In genomic region chr9:108853635-108854240, GRCm38 (mm10) we compare ENCODE assay signal across 8 mouse cellular contexts. TPM values are rescaled to one million over a fixed set of nuclear protein-coding genes. Genes with fewer than 3 reads are reported as not detected.
DNase-seq lines count a peak whose midpoint lies in the region; ATAC-seq and TF ChIP-seq lines count a peak whose summit lies in the region.

No protein-coding gene starts in this region.

- TF ChIP-seq EP300 in heart, adult 2 months (IDR thresholded peaks at IDR 0.05; ENCODE audit: insufficient read depth, low read depth, low read length) = peak; percentile 76

- no peaks in the 10 kb centered on the region for H3K79me2 ChIP-seq in heart, adult 2 months (replicated peaks; ENCODE audit: control insufficient read depth, insufficient read depth, low read length)

- H3K9ac ChIP-seq in embryonic facial prominence, embryonic 15.5 days = peak overlapping the region; percentile 67
- H3K9ac ChIP-seq in heart, adult 2 months (ENCODE audit: low read depth, low read length) = peak overlapping the region; percentile 76
- H3K9ac ChIP-seq in limb, embryonic 14.5 days (ENCODE audit: low read depth, low read length, severe bottlenecking) = peak overlapping the region; percentile 63
- peak overlapping the region; percentile 67 for H3K9ac ChIP-seq in midbrain, embryonic 16.5 days (ENCODE audit: low read depth, low read length)

- intact Hi-C loops in heart, adult 2 months (cut with DNase I) = no loop called here

- TF ChIP-seq POLR2A in bone marrow macrophage, adult 2 months (IDR thresholded peaks at IDR 0.05; ENCODE audit: borderline replicate concordance, low read depth, low read length) = no peak
- TF ChIP-seq POLR2A in heart, adult 2 months (IDR thresholded peaks at IDR 0.05; ENCODE audit: insufficient read depth, low read depth, low read length) = no peak; the same call in 1 of the 2 replicates
- no peak for TF ChIP-seq POLR2A in kidney, adult 2 months (IDR thresholded peaks at IDR 0.05; ENCODE audit: low read depth, low read length)
- peak; percentile 23; the same call in 1 of the 2 replicates for TF ChIP-seq POLR2A in limb, embryonic 14.5 days (IDR thresholded peaks at IDR 0.05; ENCODE audit: borderline replicate concordance, extremely low read depth, insufficient read depth, insufficient read length)

- ATAC-seq in embryonic facial prominence, embryonic 15.5 days (ENCODE audit: insufficient number of reproducible peaks, low FRiP score, low TSS enrichment, low read depth) = peak; percentile 89
- ATAC-seq in limb, embryonic 14.5 days (ENCODE audit: low FRiP score, low read depth) = peak; percentile 95
- peak; percentile 89 for ATAC-seq in midbrain, embryonic 16.5 days

- WGBS in embryonic facial prominence, embryonic 15.5 days = 2% methylated on average over 25 of the region's 25 CpGs
- WGBS in heart, adult 2 months = 3% methylated on average over 25 of the region's 25 CpGs
- 2% methylated on average over 25 of the region's 25 CpGs for WGBS in kidney, adult 2 months
- WGBS in limb, embryonic 14.5 days = 2% methylated on average over 25 of the region's 25 CpGs
- 2% methylated on average over 25 of the region's 25 CpGs for WGBS in midbrain, embryonic 16.5 days

- no peaks in the 10 kb centered on the region for H3K27me3 ChIP-seq in embryonic facial prominence, embryonic 15.5 days
- H3K27me3 ChIP-seq in heart, adult 2 months (ENCODE audit: control insufficient read depth, insufficient read depth, low read length) = no peaks in the 10 kb centered on the region
- H3K27me3 ChIP-seq in kidney, adult 2 months (replicated peaks; ENCODE audit: control insufficient read depth, insufficient read depth, low read length) = no peaks in the 10 kb centered on the region
- no peaks in the 10 kb centered on the region for H3K27me3 ChIP-seq in limb, embryonic 14.5 days (ENCODE audit: control insufficient read depth, insufficient read depth, low read length)
- no peaks in the 10 kb centered on the region for H3K27me3 ChIP-seq in midbrain, embryonic 16.5 days (ENCODE audit: control insufficient read depth, insufficient read depth, low read depth, low read length)
- no peaks in the 10 kb centered on the region for H3K27me3 ChIP-seq in splenic B cell, adult 2 months (ENCODE audit: control insufficient read depth, insufficient read depth, low read length, poor library complexity, severe bottlenecking)

- H3K36me3 ChIP-seq in embryonic facial prominence, embryonic 15.5 days = peaks cover 11% of the 10 kb centered on the region; the same call in 1 of the 2 replicates
- no peaks in the 10 kb centered on the region for H3K36me3 ChIP-seq in heart, adult 2 months (ENCODE audit: control insufficient read depth, insufficient read depth, low read length)
- H3K36me3 ChIP-seq in kidney, adult 2 months (ENCODE audit: control insufficient read depth, insufficient read depth, low read length) = no peaks in the 10 kb centered on the region
- peaks cover 24% of the 10 kb centered on the region for H3K36me3 ChIP-seq in limb, embryonic 14.5 days (ENCODE audit: control insufficient read depth, insufficient read depth, low read length)
- peaks cover 13% of the 10 kb centered on the region for H3K36me3 ChIP-seq in midbrain, embryonic 16.5 days (ENCODE audit: control insufficient read depth, insufficient read depth, low read length)
- no peaks in the 10 kb centered on the region for H3K36me3 ChIP-seq in splenic B cell, adult 2 months (ENCODE audit: control insufficient read depth, insufficient read depth, low read length, poor library complexity, severe bottlenecking)

- peak overlapping the region; percentile 76 for H3K4me2 ChIP-seq in embryonic facial prominence, embryonic 15.5 days (replicated peaks)
- peak overlapping the region; percentile 51 for H3K4me2 ChIP-seq in limb, embryonic 14.5 days (replicated peaks; ENCODE audit: low read depth, low read length, severe bottlenecking)
- peak overlapping the region; percentile 84 for H3K4me2 ChIP-seq in midbrain, embryonic 16.5 days (ENCODE audit: low read length)

- TF ChIP-seq CTCF in bone marrow macrophage, adult 2 months (IDR thresholded peaks at IDR 0.05; ENCODE audit: low read depth, low read length) = no peak
- peak; percentile 89 for TF ChIP-seq CTCF in heart, adult 2 months (IDR thresholded peaks at IDR 0.05)
- peak; percentile 65 for TF ChIP-seq CTCF in kidney, adult 2 months (conservative IDR thresholded peaks at IDR 0.05; ENCODE audit: insufficient read depth, insufficient read length, low read depth, low read length)

- DNase-seq in CD4-positive helper T cell, adult 2 months (ENCODE audit: low read depth, low spot score) = peak; percentile 94
- peak; percentile 91 to 96 for DNase-seq in heart, adult 2 months
- DNase-seq in kidney, adult 2 months = peak; percentile 98
- peak; percentile 95 for DNase-seq in limb, embryonic 14.5 days (ENCODE audit: low spot score)
- DNase-seq in splenic B cell, adult 2 months (ENCODE audit: low read depth, low spot score) = peak; percentile 96

- H3K9me3 ChIP-seq in embryonic facial prominence, embryonic 15.5 days (replicated peaks) = no peaks in the 10 kb centered on the region
- no peaks in the 10 kb centered on the region for H3K9me3 ChIP-seq in limb, embryonic 14.5 days (ENCODE audit: control insufficient read depth, low read length)
- H3K9me3 ChIP-seq in midbrain, embryonic 16.5 days (replicated peaks; ENCODE audit: control insufficient read depth, low read length, poor library complexity, severe bottlenecking) = no peaks in the 10 kb centered on the region

- H3K4me3 ChIP-seq in bone marrow macrophage, adult 2 months (ENCODE audit: insufficient read depth, low read length) = peak overlapping the region; percentile 64
- H3K4me3 ChIP-seq in embryonic facial prominence, embryonic 15.5 days (replicated peaks) = peak overlapping the region; percentile 75
- H3K4me3 ChIP-seq in heart, adult 2 months = peak overlapping the region; percentile 70
- peak overlapping the region; percentile 65 for H3K4me3 ChIP-seq in kidney, adult 2 months (ENCODE audit: insufficient read depth, low read depth, low read length)
- H3K4me3 ChIP-seq in limb, embryonic 14.5 days (replicated peaks; ENCODE audit: low read length) = peak overlapping the region; percentile 58
- peak overlapping the region; percentile 71 for H3K4me3 ChIP-seq in midbrain, embryonic 16.5 days (ENCODE audit: low read depth, low read length)

- peaks cover 22% of the 10 kb centered on the region for H3K4me1 ChIP-seq in bone marrow macrophage, adult 2 months (ENCODE audit: control insufficient read depth, insufficient read depth, low read length)
- H3K4me1 ChIP-seq in embryonic facial prominence, embryonic 15.5 days = peaks cover 27% of the 10 kb centered on the region
- H3K4me1 ChIP-seq in heart, adult 2 months (ENCODE audit: control insufficient read depth, insufficient read depth, low read length) = peaks cover 4% of the 10 kb centered on the region; the same call in 1 of the 2 replicates
- H3K4me1 ChIP-seq in kidney, adult 2 months (ENCODE audit: control insufficient read depth, insufficient read depth, low read length) = peaks cover 4% of the 10 kb centered on the region
- H3K4me1 ChIP-seq in limb, embryonic 14.5 days (ENCODE audit: control insufficient read depth, insufficient read depth, low read length) = peaks cover 3% of the 10 kb centered on the region; the same call in 1 of the 2 replicates
- H3K4me1 ChIP-seq in midbrain, embryonic 16.5 days (ENCODE audit: control insufficient read depth, insufficient read depth, low read length) = peaks cover 10% of the 10 kb centered on the region; the same call in 1 of the 2 replicates

- peak overlapping the region; percentile 97 for H3K27ac ChIP-seq in bone marrow macrophage, adult 2 months (ENCODE audit: insufficient read depth, low read depth, low read length)
- H3K27ac ChIP-seq in embryonic facial prominence, embryonic 15.5 days (replicated peaks) = peak overlapping the region; percentile 91
- H3K27ac ChIP-seq in heart, adult 2 months = peak overlapping the region; percentile 92
- peak overlapping the region; percentile 32; the same call in 1 of the 2 replicates for H3K27ac ChIP-seq in kidney, adult 2 months (ENCODE audit: insufficient read depth, low read depth, low read length)
- peak overlapping the region; percentile 69 for H3K27ac ChIP-seq in limb, embryonic 14.5 days (replicated peaks; ENCODE audit: low read depth, low read length)
- peak overlapping the region; percentile 78 for H3K27ac ChIP-seq in midbrain, embryonic 16.5 days (ENCODE audit: low read length)

RNA-seq across cellular contexts. Expression of gene Slc26a6, which starts 0.7 kb away (rescaled TPM):
- polyA plus RNA-seq in bone marrow macrophage, adult 2 months (2012; ENCODE audit: insufficient read depth, insufficient read length, missing spikeins) = 19.0 and 20.8 TPM in 2 replicates
- polyA plus RNA-seq in embryonic facial prominence, embryonic 15.5 days (2015; fragmentation: Nextera tagmentation; extraction: Ambion mirVana) = 15.2 and 15.3 TPM in 2 replicates
- total RNA-seq in heart, adult 2 months (2021) = 10 to 100 TPM; 20.8 to 24.3 TPM
- polyA plus RNA-seq in heart, adult 2 months (2012; rRNA removed) = 34.5 and 47.8 TPM in 2 replicates
- 33.9 and 37.2 TPM in 2 replicates for polyA plus RNA-seq in kidney, adult 2 months (2012; rRNA removed)
- 28.8 and 35.8 TPM in 2 replicates for polyA plus RNA-seq in limb, embryonic 14.5 days (2012; rRNA removed)
- polyA plus RNA-seq in limb, embryonic 14.5 days (2014; fragmentation: Nextera tagmentation; extraction: Ambion mirVana) = 14.5 and 21.5 TPM in 2 replicates
- polyA plus RNA-seq in midbrain, embryonic 16.5 days (2015; fragmentation: Nextera tagmentation; extraction: Ambion mirVana) = 17.5 and 19.0 TPM in 2 replicates

RNA-seq across cellular contexts. Expression of gene Celsr3, which starts 27.6 kb away (rescaled TPM):
- polyA plus RNA-seq in bone marrow macrophage, adult 2 months (2012; ENCODE audit: insufficient read depth, insufficient read length, missing spikeins) = 2.1 and 2.2 TPM in 2 replicates
- 0.53 and 0.58 TPM in 2 replicates for polyA plus RNA-seq in embryonic facial prominence, embryonic 15.5 days (2015; fragmentation: Nextera tagmentation; extraction: Ambion mirVana)
- total RNA-seq in heart, adult 2 months (2021) = under 1 TPM; 0.02 to 0.03 TPM
- 0.06 and 0.41 TPM in 2 replicates for polyA plus RNA-seq in heart, adult 2 months (2012; rRNA removed)
- polyA plus RNA-seq in kidney, adult 2 months (2012; rRNA removed) = 0.18 and 0.19 TPM in 2 replicates
- 0.36 and 0.37 TPM in 2 replicates for polyA plus RNA-seq in limb, embryonic 14.5 days (2012; rRNA removed)
- polyA plus RNA-seq in limb, embryonic 14.5 days (2014; fragmentation: Nextera tagmentation; extraction: Ambion mirVana) = 0.07 and 0.12 TPM in 2 replicates
- 12.7 and 16.4 TPM in 2 replicates for polyA plus RNA-seq in midbrain, embryonic 16.5 days (2015; fragmentation: Nextera tagmentation; extraction: Ambion mirVana)

RNA-seq across cellular contexts. Expression of gene Nckipsd, which starts 45.6 kb away (rescaled TPM):
- polyA plus RNA-seq in bone marrow macrophage, adult 2 months (2012; ENCODE audit: insufficient read depth, insufficient read length, missing spikeins) = 25.6 and 29.0 TPM in 2 replicates
- polyA plus RNA-seq in embryonic facial prominence, embryonic 15.5 days (2015; fragmentation: Nextera tagmentation; extraction: Ambion mirVana) = 16.5 and 20.4 TPM in 2 replicates
- 1 to 10 TPM; 7.8 to 8.9 TPM for total RNA-seq in heart, adult 2 months (2021)
- polyA plus RNA-seq in heart, adult 2 months (2012; rRNA removed) = 16.8 and 19.6 TPM in 2 replicates
- 19.1 and 24.1 TPM in 2 replicates for polyA plus RNA-seq in kidney, adult 2 months (2012; rRNA removed)
- 24.0 and 30.1 TPM in 2 replicates for polyA plus RNA-seq in limb, embryonic 14.5 days (2012; rRNA removed)
- 14.0 and 17.2 TPM in 2 replicates for polyA plus RNA-seq in limb, embryonic 14.5 days (2014; fragmentation: Nextera tagmentation; extraction: Ambion mirVana)
- 33.2 and 51.7 TPM in 2 replicates for polyA plus RNA-seq in midbrain, embryonic 16.5 days (2015; fragmentation: Nextera tagmentation; extraction: Ambion mirVana)

Comparison
In these comparisons a context has a peak if more than half of its experiments do, and no peak if none do; other contexts are left out.
1. Peak in every context shown above with its lines: DNase-seq, ATAC-seq, H3K4me3 ChIP-seq and H3K27ac ChIP-seq.
2. H3K27ac ChIP-seq: peak in every context shown above with its lines; median percentile 97 in bone marrow macrophage, adult 2 months; 92 in heart, adult 2 months; 91 in embryonic facial prominence, embryonic 15.5 days; 78 in midbrain, embryonic 16.5 days; 69 in limb, embryonic 14.5 days; 32 in kidney, adult 2 months.